Mouse (Mus musculus): ENCODE results near the gene Akap13. TPM values are rescaled to one million over a fixed set of nuclear protein-coding genes. Genes with fewer than 3 reads are reported as not detected.

Akap13 gene
- 10 to 100 TPM; 22.5 to 29.6 TPM for total RNA-seq (2021)
- long read RNA-seq, experiment 1, partial matches to known transcripts, result 1 of 6 reads
- long read RNA-seq, experiment 1, other reads (novel, unspliced or antisense), result 5 of 6 reads
- long read RNA-seq, experiment 2, partial matches to known transcripts, result 4 of 8 reads
- long read RNA-seq, experiment 2, other reads (novel, unspliced or antisense), result 4 of 8 reads

GRCm38 (mm10) chr7:75455223-75456151 is at the start of gene Akap13:
TSS of gene Akap13 (plus strand) at chr7:75455534.
- intact Hi-C loops (cut with DNase I), result loop anchor here (10.0 kb wide), 1 partner anchor 99 kb away; no protein-coding TSS in a partner anchor

GRCm38 (mm10) chr7:75410641-75411040 is 44.7 kb upstream of the Akap13 start:
- intact Hi-C loops (cut with DNase I), result no loop called here
- no peak for DNase-seq (ENCODE audit: low spot score in 2 of 2)

More at GRCm38 (mm10) chr7:75455223-75456151, at the start of gene Akap13:
- DNase-seq (ENCODE audit: low spot score in 2 of 2), result peak; percentile 96 to 98

- DNase-seq (ENCODE audit: low spot score in 2 of 2), result no peak
Measured at GRCm38 (mm10) chr7:75411226-75411625, 44.1 kb upstream of the Akap13 start.

GRCm38 (mm10) chr7:75412011-75412510 is 43.3 kb upstream of the Akap13 start:
- no peak for DNase-seq (ENCODE audit: low spot score in 2 of 2)
- intact Hi-C loops (cut with DNase I), result no loop called here

More at GRCm38 (mm10) chr7:75411226-75411625, 44.1 kb upstream of the Akap13 start:
- intact Hi-C loops (cut with DNase I), result no loop called here

GRCm38 (mm10) chr7:75412568-75412967 is 42.8 kb upstream of the Akap13 start:
- intact Hi-C loops (cut with DNase I), result no loop called here
- DNase-seq (ENCODE audit: low spot score in 2 of 2), result no peak

- intact Hi-C loops (cut with DNase I), result no loop called here
Measured at GRCm38 (mm10) chr7:75413903-75414302, 41.4 kb upstream of the Akap13 start.

GRCm38 (mm10) chr7:75414316-75414715 is 41.0 kb upstream of the Akap13 start:
- no peak for DNase-seq (ENCODE audit: low spot score in 2 of 2)
- intact Hi-C loops (cut with DNase I), result no loop called here

More at GRCm38 (mm10) chr7:75413903-75414302, 41.4 kb upstream of the Akap13 start:
- DNase-seq (ENCODE audit: low spot score in 2 of 2), result no peak

GRCm38 (mm10) chr7:75415166-75415881 is 40.0 kb upstream of the Akap13 start:
- no peak for DNase-seq (ENCODE audit: low spot score in 2 of 2)
- intact Hi-C loops (cut with DNase I), result no loop called here

GRCm38 (mm10) chr7:75415882-75416585 is 39.3 kb upstream of the Akap13 start:
- intact Hi-C loops (cut with DNase I), result no loop called here
- no peak for DNase-seq (ENCODE audit: low spot score in 2 of 2)

GRCm38 (mm10) chr7:75420927-75421326 is 34.4 kb upstream of the Akap13 start:
- no peak for DNase-seq (ENCODE audit: low spot score in 2 of 2)
- intact Hi-C loops (cut with DNase I), result no loop called here

GRCm38 (mm10) chr7:75424121-75424520 is 31.2 kb upstream of the Akap13 start:
- intact Hi-C loops (cut with DNase I), result no loop called here

GRCm38 (mm10) chr7:75427322-75427721 is 28.0 kb upstream of the Akap13 start:
- no peak for DNase-seq (ENCODE audit: low spot score in 2 of 2)

More at GRCm38 (mm10) chr7:75424121-75424520, 31.2 kb upstream of the Akap13 start:
- no peak for DNase-seq (ENCODE audit: low spot score in 2 of 2)

GRCm38 (mm10) chr7:75428913-75429312 is 26.4 kb upstream of the Akap13 start:
- intact Hi-C loops (cut with DNase I), result no loop called here
- DNase-seq (ENCODE audit: low spot score in 2 of 2), result no peak

More at GRCm38 (mm10) chr7:75427322-75427721, 28.0 kb upstream of the Akap13 start:
- intact Hi-C loops (cut with DNase I), result no loop called here

- intact Hi-C loops (cut with DNase I), result no loop called here
- DNase-seq (ENCODE audit: low spot score in 2 of 2), result no peak
Measured at GRCm38 (mm10) chr7:75430550-75430949, 24.8 kb upstream of the Akap13 start.

- intact Hi-C loops (cut with DNase I), result no loop called here
- no peak for DNase-seq (ENCODE audit: low spot score in 2 of 2)
Measured at GRCm38 (mm10) chr7:75431043-75431442, 24.3 kb upstream of the Akap13 start.

- intact Hi-C loops (cut with DNase I), result no loop called here
- no peak for DNase-seq (ENCODE audit: low spot score in 2 of 2)
Measured at GRCm38 (mm10) chr7:75432046-75432445, 23.3 kb upstream of the Akap13 start.

- no peak for DNase-seq (ENCODE audit: low spot score in 2 of 2)
- intact Hi-C loops (cut with DNase I), result no loop called here
Measured at GRCm38 (mm10) chr7:75436413-75437174, 18.7 kb upstream of the Akap13 start.

- no peak for DNase-seq (ENCODE audit: low spot score in 2 of 2)
- intact Hi-C loops (cut with DNase I), result no loop called here
Measured at GRCm38 (mm10) chr7:75439570-75439969, 15.8 kb upstream of the Akap13 start.

All from left cerebral cortex, postnatal 14 days (tissue).